Mouse (Mus musculus): ENCODE results near the gene Taf15. TPM values are rescaled to one million over a fixed set of nuclear protein-coding genes. Genes with fewer than 3 reads are reported as not detected.

Taf15 gene
- total and polyA plus RNA-seq, 3 experiments, result 29.9 to 106 (median 47.1) TPM

DNA sequence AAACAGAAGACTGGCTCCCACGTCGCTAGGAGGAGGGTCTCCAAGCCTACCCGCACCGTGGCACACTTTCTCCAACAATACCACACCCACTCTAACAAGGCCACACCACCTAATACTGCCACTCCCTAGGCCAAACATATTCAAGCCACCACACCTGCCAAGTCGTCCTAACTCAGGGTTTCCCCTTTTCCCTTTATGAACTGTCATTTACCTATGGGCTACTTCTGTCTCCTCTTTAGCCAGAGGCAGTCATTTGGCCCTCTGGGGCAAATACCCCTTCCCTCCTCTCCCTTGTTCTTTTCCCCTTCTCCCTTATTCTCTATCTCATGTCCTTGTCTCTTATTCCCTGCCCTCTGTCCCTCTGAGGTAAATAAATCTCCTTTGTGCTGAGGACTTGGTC, 78.8 kb downstream of the Taf15 start:
- H3K4me3 ChIP-seq (ENCODE audit: low read depth, low read length), result no peak overlapping the region
- peaks cover 19% of the 10 kb centered on the region for H3K4me1 ChIP-seq (ENCODE audit: insufficient read depth, low read depth, low read length)
- DNase-seq (ENCODE audit: low spot score), result no peak
- no peak for ATAC-seq (ENCODE audit: extremely low read depth, insufficient number of reproducible peaks, low FRiP score, poor library complexity, severe bottlenecking)
- TF ChIP-seq GATA1 (IDR thresholded peaks at IDR 0.05; ENCODE audit: borderline replicate concordance, low read length), result no peak
- TF ChIP-seq CTCF (IDR thresholded peaks at IDR 0.05; ENCODE audit: low read depth, low read length), result no peak
- TF ChIP-seq POLR2AphosphoS5 (IDR thresholded peaks at IDR 0.05; ENCODE audit: insufficient replicate concordance, low read depth, low read length), result no peak
- no peak for TF ChIP-seq TAL1 (conservative IDR thresholded peaks at IDR 0.05; ENCODE audit: low read depth, low read length)
- TF ChIP-seq GATA2 (IDR thresholded peaks at IDR 0.05; ENCODE audit: borderline replicate concordance, low read depth, low read length), result no peak
- peaks cover 5% of the 10 kb centered on the region; the same call in 1 of the 2 replicates for H3K27me3 ChIP-seq (ENCODE audit: insufficient read depth, low read length)
- no peaks in the 10 kb centered on the region for H3K36me3 ChIP-seq (replicated peaks)
- H3K9me3 ChIP-seq (replicated peaks), result no peaks in the 10 kb centered on the region

Other genes with a start within 250 kb of the Taf15 start
- 9.4 and 25.5 TPM in 2 replicates for gene Slfn14, start 186.4 kb upstream of the Taf15 start, total RNA-seq (2014; fragmentation: Nextera tagmentation)
- 1.8 and 2.1 TPM in 2 replicates for gene Slfn14, start 186.4 kb upstream of the Taf15 start, total RNA-seq (2017)
- 0.10 and 0.17 TPM in 2 replicates for gene Slfn14, start 186.4 kb upstream of the Taf15 start, polyA plus RNA-seq (2012)
- gene Ap2b1, start 174.1 kb upstream of the Taf15 start, total RNA-seq (2014; fragmentation: Nextera tagmentation), result 92.6 and 113 TPM in 2 replicates
- 68.5 and 76.5 TPM in 2 replicates for gene Ap2b1, start 174.1 kb upstream of the Taf15 start, total RNA-seq (2017)
- gene Ap2b1, start 174.1 kb upstream of the Taf15 start, polyA plus RNA-seq (2012), result 17.5 and 17.8 TPM in 2 replicates
- gene Pex12, start 170.5 kb upstream of the Taf15 start, total RNA-seq (2014; fragmentation: Nextera tagmentation), result 6.8 and 8.6 TPM in 2 replicates
- gene Pex12, start 170.5 kb upstream of the Taf15 start, total RNA-seq (2017), result 7.1 and 8.7 TPM in 2 replicates
- gene Pex12, start 170.5 kb upstream of the Taf15 start, polyA plus RNA-seq (2012), result 2.7 and 3.0 TPM in 2 replicates
- gene Rasl10b, start 63.9 kb upstream of the Taf15 start, total RNA-seq (2014; fragmentation: Nextera tagmentation), result not detected in 2 replicates
- gene Rasl10b, start 63.9 kb upstream of the Taf15 start, total RNA-seq (2017), result 0.06 TPM in 1 of 2 replicates, not detected in the other
- gene Rasl10b, start 63.9 kb upstream of the Taf15 start, polyA plus RNA-seq (2012), result 0.04 and 0.09 TPM in 2 replicates
- not detected in 2 replicates for gene Gas2l2, start 43.6 kb upstream of the Taf15 start, total RNA-seq (2014; fragmentation: Nextera tagmentation)
- 0.05 and 0.06 TPM in 2 replicates for gene Gas2l2, start 43.6 kb upstream of the Taf15 start, total RNA-seq (2017)
- gene Gas2l2, start 43.6 kb upstream of the Taf15 start, polyA plus RNA-seq (2012), result not detected in 2 replicates
- not detected in 2 replicates for gene 1700020L24Rik, start 35.4 kb upstream of the Taf15 start, total RNA-seq (2014; fragmentation: Nextera tagmentation)
- gene 1700020L24Rik, start 35.4 kb upstream of the Taf15 start, total RNA-seq (2017), result not detected in 2 replicates
- gene 1700020L24Rik, start 35.4 kb upstream of the Taf15 start, polyA plus RNA-seq (2012), result not detected in 2 replicates
- gene Mmp28, start 10.0 kb upstream of the Taf15 start, total RNA-seq (2014; fragmentation: Nextera tagmentation), result not detected in 2 replicates
- 0.06 and 0.11 TPM in 2 replicates for gene Mmp28, start 10.0 kb upstream of the Taf15 start, total RNA-seq (2017)
- gene Mmp28, start 10.0 kb upstream of the Taf15 start, polyA plus RNA-seq (2012), result not detected in 2 replicates
- gene Heatr9, start 49.1 kb downstream of the Taf15 start, total RNA-seq (2014; fragmentation: Nextera tagmentation), result not detected in 2 replicates
- not detected in 2 replicates for gene Heatr9, start 49.1 kb downstream of the Taf15 start, total RNA-seq (2017)
- gene Heatr9, start 49.1 kb downstream of the Taf15 start, polyA plus RNA-seq (2012), result not detected in 2 replicates
- 3.1 TPM in 1 of 2 replicates, not detected in the other for gene Ccl5, start 57.4 kb downstream of the Taf15 start, total RNA-seq (2014; fragmentation: Nextera tagmentation)
- 0.29 TPM in 1 of 2 replicates, not detected in the other for gene Ccl5, start 57.4 kb downstream of the Taf15 start, total RNA-seq (2017)
- not detected in 2 replicates for gene Ccl5, start 57.4 kb downstream of the Taf15 start, polyA plus RNA-seq (2012)
- 4.4 and 11.6 TPM in 2 replicates for gene Ccl9, start 105.5 kb downstream of the Taf15 start, total RNA-seq (2014; fragmentation: Nextera tagmentation)
- gene Ccl9, start 105.5 kb downstream of the Taf15 start, total RNA-seq (2017), result 2.0 and 3.4 TPM in 2 replicates
- gene Ccl9, start 105.5 kb downstream of the Taf15 start, polyA plus RNA-seq (2012), result 0.09 and 0.13 TPM in 2 replicates
- 1.2 TPM in 1 of 2 replicates, not detected in the other for gene Ccl6, start 120.0 kb downstream of the Taf15 start, total RNA-seq (2014; fragmentation: Nextera tagmentation)
- gene Ccl6, start 120.0 kb downstream of the Taf15 start, total RNA-seq (2017), result 0.33 and 0.70 TPM in 2 replicates
- gene Ccl6, start 120.0 kb downstream of the Taf15 start, polyA plus RNA-seq (2012), result 0.13 and 0.22 TPM in 2 replicates
- not detected in 2 replicates for gene Rpl9-ps1, start 172.5 kb downstream of the Taf15 start, total RNA-seq (2014; fragmentation: Nextera tagmentation)
- gene Rpl9-ps1, start 172.5 kb downstream of the Taf15 start, total RNA-seq (2017), result not detected in 2 replicates
- gene Rpl9-ps1, start 172.5 kb downstream of the Taf15 start, polyA plus RNA-seq (2012), result not detected in 2 replicates
- not detected in 2 replicates for gene Ccl3, start 176.3 kb downstream of the Taf15 start, total RNA-seq (2014; fragmentation: Nextera tagmentation)
- 2.0 and 2.7 TPM in 2 replicates for gene Ccl3, start 176.3 kb downstream of the Taf15 start, total RNA-seq (2017)
- gene Ccl3, start 176.3 kb downstream of the Taf15 start, polyA plus RNA-seq (2012), result not detected in 2 replicates
- not detected in 2 replicates for gene Ccl4, start 189.5 kb downstream of the Taf15 start, total RNA-seq (2014; fragmentation: Nextera tagmentation)
- 0.38 TPM in 1 of 2 replicates, not detected in the other for gene Ccl4, start 189.5 kb downstream of the Taf15 start, total RNA-seq (2017)
- gene Ccl4, start 189.5 kb downstream of the Taf15 start, polyA plus RNA-seq (2012), result not detected in 2 replicates
- not detected in 2 replicates for gene Wfdc17, start 230.9 kb downstream of the Taf15 start, total RNA-seq (2014; fragmentation: Nextera tagmentation)
- gene Wfdc17, start 230.9 kb downstream of the Taf15 start, total RNA-seq (2017), result not detected in 2 replicates
- not detected in 2 replicates for gene Wfdc17, start 230.9 kb downstream of the Taf15 start, polyA plus RNA-seq (2012)
- gene Wfdc18, start 235.9 kb downstream of the Taf15 start, total RNA-seq (2014; fragmentation: Nextera tagmentation), result not detected in 2 replicates
- not detected in 2 replicates for gene Wfdc18, start 235.9 kb downstream of the Taf15 start, total RNA-seq (2017)
- gene Wfdc18, start 235.9 kb downstream of the Taf15 start, polyA plus RNA-seq (2012), result not detected in 2 replicates

Measured in G1E (cell line).